Mouse (Mus musculus) MEL (cell line): ENCODE data around the gene Bach2.

Experiments used
- BHLHE40 ChIP-seq: IDR thresholded peaks from 2 replicates; pipeline ENCODE4 v1.6.1; 2012; ENCODE audit warnings: low read depth, mild to moderate bottlenecking, inconsistent platforms, low read length, improper control_type of control experiment, borderline replicate concordance
- CHD2 ChIP-seq: IDR thresholded peaks from 2 replicates; pipeline ENCODE4 v1.6.1; 2011; ENCODE audit warnings: low read length, improper control_type of control experiment
- CTCF ChIP-seq, 3 experiments: IDR thresholded peaks in 2 of 3; conservative IDR thresholded peaks in 1 of 3; 2 replicates each; pipeline ENCODE4 v1.5.1; 2011 to 2012; ENCODE audit warnings: low read length in 3 of 3, low read depth in 2 of 3, mild to moderate bottlenecking in 2 of 3, improper control_type of control experiment in 1 of 3, inconsistent platforms in 1 of 3, mixed read lengths in 1 of 3, moderate library complexity in 1 of 3; ENCODE audit not compliant: control insufficient read depth in 1 of 3, insufficient read depth in 1 of 3, poor library complexity in 1 of 3, severe bottlenecking in 1 of 3
- EP300 ChIP-seq, 2 experiments: IDR thresholded peaks; 2 replicates each; pipeline ENCODE4 v1.6.1; 2011; ENCODE audit warnings: improper control_type of control experiment in 2 of 2, low read length in 2 of 2, low read depth in 1 of 2, mild to moderate bottlenecking in 1 of 2
- GABPA ChIP-seq: IDR thresholded peaks from 2 replicates; pipeline ENCODE4 v1.6.1; 2012; ENCODE audit warnings: low read depth, mild to moderate bottlenecking, inconsistent platforms, low read length, improper control_type of control experiment, moderate library complexity
- GATA1 ChIP-seq: IDR thresholded peaks from 2 replicates; pipeline ENCODE4 v1.6.1; 2011; ENCODE audit warnings: low read depth, low read length, improper control_type of control experiment
- KAT2A ChIP-seq: conservative IDR thresholded peaks from 2 replicates; pipeline ENCODE4 v1.6.1; 2012; ENCODE audit warnings: low read depth, low read length, improper control_type of control experiment, inconsistent platforms
- MAFK ChIP-seq: IDR thresholded peaks from 2 replicates; pipeline ENCODE4 v1.6.1; 2011; ENCODE audit warnings: low read depth, mild to moderate bottlenecking, low read length, improper control_type of control experiment, borderline replicate concordance
- POLR2A ChIP-seq, 2 experiments: IDR thresholded peaks; 2 replicates each; pipeline ENCODE4 v1.6.1; 2011 to 2012; ENCODE audit warnings: low read length in 2 of 2, mild to moderate bottlenecking in 2 of 2, control low read depth in 1 of 2, improper control_type of control experiment in 1 of 2, low read depth in 1 of 2, moderate library complexity in 1 of 2; ENCODE audit not compliant: control insufficient read depth in 1 of 2, insufficient read depth in 1 of 2, poor library complexity in 1 of 2
- RAD21 ChIP-seq: IDR thresholded peaks from 2 replicates; pipeline ENCODE4 v1.6.1; 2011; ENCODE audit warnings: mild to moderate bottlenecking, low read depth, low read length, improper control_type of control experiment
- SIN3A ChIP-seq: IDR thresholded peaks from 2 replicates; pipeline ENCODE4 v1.6.1; 2012; ENCODE audit warnings: low read length, improper control_type of control experiment, inconsistent platforms
- ZC3H11A ChIP-seq: IDR thresholded peaks from 2 replicates; pipeline ENCODE4 v1.6.1; 2012; ENCODE audit warnings: low read depth, mild to moderate bottlenecking, inconsistent platforms, low read length, improper control_type of control experiment
- ZNF384 ChIP-seq: IDR thresholded peaks from 2 replicates; pipeline ENCODE4 v1.6.1; 2012; ENCODE audit warnings: low read depth, mild to moderate bottlenecking, inconsistent platforms, low read length, improper control_type of control experiment

GRCm38 (mm10) chr4:32422427-32422826 is 183.8 kb downstream of the Bach2 start:
- no peak for TF ChIP-seq BHLHE40
- no peak for TF ChIP-seq SIN3A
- TF ChIP-seq POLR2A (IDR thresholded peaks at IDR 0.05; ENCODE audit: control insufficient read depth in 1 of 2, insufficient read depth in 1 of 2, low read depth in 1 of 2, low read length in 2 of 2, poor library complexity in 1 of 2), result no peak
- TF ChIP-seq ZNF384, result no peak
- no peak for TF ChIP-seq ZC3H11A
- TF ChIP-seq MAFK, result no peak
- TF ChIP-seq CTCF (IDR thresholded peaks at IDR 0.05 in 2 of 3, conservative IDR thresholded peaks at IDR 0.05 in 1 of 3; ENCODE audit: control insufficient read depth in 1 of 3, insufficient read depth in 1 of 3, low read depth in 2 of 3, low read length in 3 of 3, poor library complexity in 1 of 3, severe bottlenecking in 1 of 3), result no peak
- TF ChIP-seq EP300 (IDR thresholded peaks at IDR 0.05; ENCODE audit: low read depth in 1 of 2, low read length in 2 of 2), result no peak
- no peak for TF ChIP-seq KAT2A
- no peak for TF ChIP-seq GABPA
- TF ChIP-seq CHD2, result no peak
- no peak for TF ChIP-seq RAD21
- TF ChIP-seq GATA1, result no peak
